Mouse (Mus musculus) gastrocnemius, postnatal 10 days (tissue): Measurements from ENCODE around the gene Rabgap1l. TPM values are rescaled to one million over a fixed set of nuclear protein-coding genes. Genes with fewer than 3 reads are reported as not detected.

Source experiments
- DNase-seq: peaks from one replicate; pipeline ENCODE4 v3.0.0; 2021; ENCODE audit warnings: mixed read lengths
- total RNA-seq, 2 experiments: library from RNA; stranded (reverse); gene quantifications; 2 replicates each; pipeline ENCODE4 v1.2.3; 2021

Rabgap1l gene
- total RNA-seq, 2 experiments from 2014 or later = 14.2 to 21.4 TPM

- DNase-seq = no peak
These were observed 198.9 kb downstream of the Rabgap1l start for GRCm38 (mm10) chr1:160594066-160594465.

DNA sequence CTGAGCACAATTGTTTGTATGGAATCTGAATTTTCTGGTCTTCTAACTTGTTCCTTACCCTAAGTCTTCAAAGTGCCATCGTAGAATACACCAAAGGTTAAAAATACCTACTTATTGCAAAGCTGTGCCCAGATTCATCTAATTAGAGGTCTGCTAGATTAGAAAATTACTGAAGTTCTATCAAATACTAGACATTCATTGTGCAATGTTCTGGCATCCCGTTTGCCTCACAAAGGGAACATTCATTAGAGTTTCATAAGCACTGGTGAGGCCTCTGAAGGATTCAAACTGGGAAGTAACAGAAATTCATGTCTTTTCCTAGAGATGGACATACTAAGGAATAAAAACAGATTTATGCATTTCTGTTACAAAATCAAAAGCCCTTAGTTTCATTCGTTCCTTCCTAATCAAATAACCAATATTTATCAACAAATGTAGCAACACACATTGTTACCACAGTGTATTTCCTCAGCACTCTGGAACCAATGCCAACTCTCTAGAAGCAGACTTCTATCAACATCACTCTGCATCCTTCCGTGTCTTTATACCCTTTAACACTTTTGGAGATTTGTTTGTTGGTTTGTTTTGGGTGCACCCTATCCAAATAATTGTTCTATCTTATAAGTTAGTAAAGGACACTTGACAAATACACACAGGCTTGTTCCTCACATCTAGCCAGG lies 204.0 kb downstream of the Rabgap1l start:
- no peak for DNase-seq

GRCm38 (mm10) chr1:160579309-160580233 lies 213.4 kb downstream of the Rabgap1l start:
- no peak for DNase-seq

DNA sequence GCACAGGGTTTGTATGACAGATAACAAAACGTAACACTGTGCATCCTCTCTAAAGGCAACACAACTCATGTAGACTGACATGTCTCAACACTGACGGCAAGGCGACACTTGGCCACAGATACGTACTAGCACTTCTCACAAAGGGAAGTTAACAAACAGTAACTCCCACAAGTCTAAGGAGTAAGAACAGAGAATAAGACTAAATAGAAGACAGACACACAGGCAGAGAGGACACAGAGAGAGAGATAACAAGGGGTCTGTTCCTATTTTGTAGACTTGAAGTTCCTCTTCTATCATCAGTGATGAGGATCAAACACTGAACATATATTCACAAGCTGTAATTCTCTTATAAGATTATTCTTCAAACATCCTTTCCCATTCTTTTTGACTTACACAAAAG lies 216.9 kb downstream of the Rabgap1l start:
- no peak for DNase-seq

DNA sequence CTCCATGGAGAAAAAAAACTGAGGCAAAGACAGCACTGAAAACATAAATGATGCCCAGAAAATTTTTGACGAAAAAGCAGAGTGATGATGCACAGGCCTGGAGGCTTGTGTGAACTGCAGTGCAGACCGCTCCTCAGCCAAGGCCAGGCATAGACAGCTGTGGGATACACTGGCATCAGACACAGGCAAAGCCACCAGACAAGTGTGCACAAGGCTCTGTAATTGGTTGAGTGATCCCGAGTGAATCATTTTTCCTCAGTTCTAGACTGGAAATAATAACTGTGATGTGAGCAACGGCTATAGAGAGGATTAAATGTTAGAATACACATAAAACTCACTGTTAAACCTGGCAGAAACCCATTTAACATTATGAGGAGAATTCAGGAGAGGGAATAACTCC lies 219.0 kb downstream of the Rabgap1l start:
- DNase-seq = no peak

GRCm38 (mm10) chr1:160566458-160566857 lies 226.6 kb downstream of the Rabgap1l start:
- DNase-seq = no peak

DNA sequence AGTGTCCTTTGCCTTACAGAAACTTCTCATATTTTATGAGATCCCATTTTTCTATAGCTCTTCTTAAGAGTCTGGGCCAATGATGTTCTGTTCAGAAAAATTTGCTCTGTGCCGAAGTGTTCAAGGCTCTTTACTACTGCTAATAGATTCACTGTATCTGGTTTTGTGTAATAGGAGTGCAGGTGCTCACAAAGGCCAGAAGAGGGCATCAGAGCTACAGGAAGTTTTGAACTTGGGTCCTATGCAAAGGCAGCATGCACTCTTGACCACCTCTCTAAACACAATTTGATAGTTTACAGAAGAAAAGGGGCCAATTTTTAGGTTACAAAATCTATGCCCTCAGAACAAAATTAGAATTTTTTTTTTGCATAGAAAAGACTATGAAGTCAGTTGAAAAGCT lies 231.6 kb downstream of the Rabgap1l start:
- no peak for DNase-seq

DNA sequence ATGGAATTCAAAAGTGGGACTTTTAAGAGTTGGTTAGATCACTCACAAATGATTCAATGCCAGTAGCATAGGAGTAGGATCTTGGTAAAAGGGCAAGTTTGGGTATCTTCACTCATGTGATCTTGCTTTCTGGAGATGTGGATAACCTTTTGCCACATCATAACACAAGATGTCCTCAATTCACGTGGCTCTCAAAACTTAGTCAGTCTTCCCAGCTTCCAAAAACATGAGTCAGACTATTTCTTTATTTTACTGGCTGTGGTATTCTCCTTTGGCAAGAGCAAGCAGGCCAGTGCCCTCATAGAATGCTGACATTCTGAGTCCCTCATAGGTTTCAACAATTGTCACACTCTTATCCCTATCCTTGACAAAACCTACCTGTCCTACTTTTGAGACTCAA lies 242.4 kb downstream of the Rabgap1l start:
- no peak for DNase-seq

DNA sequence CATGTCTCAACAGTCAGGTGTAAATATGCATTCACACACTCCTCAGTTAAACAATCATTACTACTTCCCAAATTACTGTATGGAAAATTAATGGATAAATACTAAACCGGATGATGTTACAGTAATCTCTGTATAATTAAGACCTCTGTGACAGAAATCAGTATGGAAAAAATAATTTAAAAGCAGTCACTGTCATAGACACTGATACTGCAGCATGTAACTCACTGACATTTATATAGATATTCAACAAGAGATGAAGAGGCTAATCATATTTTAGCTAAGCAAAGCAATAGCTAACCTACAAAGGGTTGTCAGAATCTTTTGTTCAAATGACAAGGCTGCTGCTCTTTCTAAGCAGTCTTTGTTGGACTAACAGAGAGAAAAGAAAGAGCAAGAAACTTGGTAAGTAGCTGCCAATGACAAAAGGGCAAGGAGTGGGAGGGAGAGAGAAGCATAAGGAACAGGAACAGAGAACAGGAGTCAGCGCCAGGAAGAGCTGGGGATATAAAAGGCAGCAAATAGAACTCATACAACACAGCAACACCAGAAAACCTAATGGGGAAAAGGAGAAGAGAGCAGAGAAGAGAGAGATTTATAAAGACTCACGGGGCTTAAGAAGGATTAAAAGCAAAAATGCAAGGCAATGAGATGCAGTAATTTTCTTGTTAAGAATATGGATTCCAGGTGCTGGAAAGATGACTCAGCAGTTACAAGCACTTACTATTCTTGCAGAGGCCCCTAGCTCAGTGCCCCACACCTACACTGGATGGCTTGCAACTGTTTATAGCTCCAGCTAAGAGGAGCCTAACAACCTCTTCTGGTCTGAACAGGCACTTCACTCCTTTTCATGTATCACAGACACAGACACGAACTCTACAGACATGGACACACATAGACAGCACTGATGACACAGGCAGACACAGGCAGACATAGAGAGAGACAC lies 244.8 kb downstream of the Rabgap1l start:
- no peak for DNase-seq

DNA sequence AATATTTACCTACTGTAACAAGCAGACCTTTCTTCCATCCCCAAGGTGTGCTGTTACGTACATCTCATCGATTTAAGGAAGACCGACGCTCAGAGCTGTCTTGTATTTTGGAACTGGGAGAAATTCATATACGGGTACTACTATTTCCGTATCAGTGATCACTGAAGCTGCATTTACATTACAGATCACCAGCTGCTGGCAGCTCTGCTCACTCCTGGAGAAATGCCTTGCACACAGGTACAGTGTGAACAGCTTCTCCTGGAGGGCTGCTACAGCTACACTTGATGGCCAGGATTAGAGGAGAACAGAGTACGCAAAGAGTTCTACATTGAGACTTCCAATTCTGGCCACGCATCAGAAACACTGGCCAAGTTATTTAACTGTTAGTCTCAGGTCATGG lies 257.4 kb downstream of the Rabgap1l start:
- no peak for DNase-seq

DNA sequence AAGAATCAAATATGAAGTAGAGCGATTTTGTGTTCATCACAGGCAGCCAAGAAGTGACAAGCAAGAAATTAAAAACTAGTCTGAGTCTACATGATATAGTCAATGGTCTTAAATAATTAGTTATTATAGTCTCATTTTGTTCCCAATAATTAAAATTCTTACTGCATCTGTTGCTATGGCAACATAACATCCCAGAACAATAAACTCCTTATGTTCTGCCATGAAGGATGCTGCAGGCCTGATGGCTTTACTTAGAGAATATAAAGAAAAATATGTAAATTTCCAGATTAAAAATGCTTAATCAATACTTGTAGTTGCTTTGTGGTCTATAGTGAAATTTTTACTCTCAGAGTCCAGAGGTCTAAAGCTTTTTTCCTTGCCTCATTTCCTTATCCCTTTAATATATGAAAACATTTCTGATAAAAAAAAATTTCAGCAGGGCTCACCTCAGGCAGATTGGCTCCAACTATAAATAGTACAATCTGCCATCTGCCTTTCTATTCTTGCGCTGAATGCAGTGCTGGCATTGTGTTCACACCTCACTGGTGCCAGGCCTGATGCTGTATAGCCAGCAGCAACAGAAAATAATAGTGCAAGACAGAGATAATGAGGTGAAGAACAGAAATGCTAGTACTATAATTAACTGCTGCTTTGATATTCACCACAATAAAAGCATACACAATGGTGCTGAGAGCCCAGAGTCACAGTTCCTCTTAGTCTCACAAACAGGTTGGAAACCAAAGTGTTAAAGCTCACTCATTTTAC lies 258.3 kb downstream of the Rabgap1l start:
- DNase-seq = no peak

GRCm38 (mm10) chr1:160533209-160533820 lies 259.7 kb downstream of the Rabgap1l start:
- no peak for DNase-seq

DNA sequence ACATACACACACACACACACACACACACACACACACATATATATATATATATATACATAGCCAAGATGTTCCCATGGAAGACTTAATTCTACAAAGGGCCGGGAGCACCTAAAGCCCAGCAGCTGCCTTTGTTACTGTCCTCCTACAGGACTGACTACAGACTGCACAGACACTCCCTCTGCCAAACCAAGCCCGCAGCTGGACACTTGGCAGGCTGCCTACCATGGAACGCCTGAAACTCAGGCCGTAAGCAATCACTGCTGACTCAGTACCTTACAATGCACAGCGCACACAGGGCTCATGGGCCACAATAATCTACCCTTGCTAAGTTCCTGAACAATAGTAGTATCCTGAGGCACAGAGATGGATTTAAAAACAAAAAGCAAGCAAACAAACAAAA lies 261.6 kb downstream of the Rabgap1l start:
- peak; percentile 86 for DNase-seq

DNA sequence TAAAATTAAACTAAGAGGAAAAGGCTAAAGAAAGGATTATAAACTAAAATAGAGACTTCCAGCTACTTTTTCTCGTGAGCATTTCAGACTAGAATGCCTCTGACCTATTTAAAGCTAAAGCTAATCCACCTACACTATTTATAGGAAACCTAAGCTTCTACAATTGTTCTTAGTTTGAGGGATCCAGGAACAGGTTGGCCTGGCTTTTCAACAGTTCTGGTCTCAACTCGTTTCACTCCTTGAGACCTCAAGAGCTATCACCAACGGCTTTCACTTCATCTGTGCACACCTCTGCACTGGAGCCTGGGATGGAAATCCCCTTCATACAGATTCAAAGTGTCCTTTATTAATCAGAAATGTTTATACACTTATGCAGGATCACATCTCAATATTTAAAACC lies 271.1 kb downstream of the Rabgap1l start:
- DNase-seq = no peak

GRCm38 (mm10) chr1:160520665-160521064 lies 272.3 kb downstream of the Rabgap1l start:
- DNase-seq = no peak

DNA sequence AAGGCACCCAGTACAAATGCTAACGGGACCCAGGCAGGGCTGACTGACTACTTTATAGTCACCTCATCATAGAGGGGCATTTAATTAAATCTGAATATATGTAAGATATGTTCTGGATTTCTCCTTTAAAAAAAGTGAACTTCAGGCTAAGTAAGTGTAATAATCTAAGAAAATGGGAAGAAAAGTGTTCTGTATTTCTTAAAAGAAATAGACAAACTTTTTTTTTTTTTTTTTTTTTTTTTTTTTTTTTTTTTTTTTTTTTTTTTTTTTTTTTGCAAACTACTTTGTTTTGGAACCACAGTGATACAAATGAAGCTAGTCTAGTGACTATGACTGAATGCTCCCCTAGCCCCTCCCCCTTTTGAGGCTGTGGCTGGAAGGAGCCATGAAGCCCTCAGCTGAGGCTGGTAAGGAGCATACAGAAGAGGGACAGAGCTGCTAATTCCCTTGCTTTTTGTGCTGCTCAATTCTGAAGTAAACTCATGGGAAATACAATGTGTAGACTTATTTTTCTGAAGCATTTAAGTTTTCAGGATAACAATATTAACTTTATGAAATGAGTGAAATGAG lies 273.0 kb downstream of the Rabgap1l start:
- no peak for DNase-seq

GRCm38 (mm10) chr1:160518552-160518951 lies 274.5 kb downstream of the Rabgap1l start:
- DNase-seq = no peak

- no peak for DNase-seq
These were observed 285.2 kb downstream of the Rabgap1l start for GRCm38 (mm10) chr1:160507766-160508165.

GRCm38 (mm10) chr1:160496906-160497577 lies 296.0 kb downstream of the Rabgap1l start:
- DNase-seq = no peak

DNA sequence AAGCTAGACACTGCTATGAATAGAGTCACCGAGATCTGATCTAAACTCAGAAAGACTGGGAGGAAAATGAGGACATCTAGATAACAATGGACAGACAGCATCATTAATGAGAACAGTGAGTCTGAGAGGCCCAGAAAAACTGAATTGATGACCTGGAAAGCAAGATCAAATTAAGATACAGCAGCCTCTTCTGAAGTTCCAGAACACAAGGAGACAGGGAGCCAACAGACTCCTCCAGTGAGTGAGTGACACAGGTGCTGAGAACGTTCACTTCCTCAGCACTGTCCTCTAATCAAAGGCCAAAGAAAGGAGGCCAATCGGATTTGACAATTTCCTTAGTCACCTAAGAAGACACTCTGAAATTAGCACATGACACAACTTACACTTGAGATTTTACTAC lies 307.3 kb downstream of the Rabgap1l start:
- DNase-seq = no peak
